Mouse (Mus musculus) stomach, embryonic 14.5 days (tissue): ENCODE data around the gene Ttyh1. TPM values are rescaled to one million over a fixed set of nuclear protein-coding genes. Genes with fewer than 3 reads are reported as not detected.
A peak's percentile ranks its signal among the peaks of the same experiment; 100 is the strongest.

Experiments used
- ATAC-seq: fragments of 200-750 bp; cut with Nextera tagmentation; 2 replicates; pipeline ENCODE4 v1.8.0; 2017; ENCODE audit warnings: low read depth, moderate TSS enrichment; ENCODE audit not compliant: insufficient number of reproducible peaks, insufficient read depth, low FRiP score
- H3K27ac ChIP-seq: fragments of 300-500 bp; sonication (generic); 2 replicates; pipeline ENCODE4 v1.5.1; 2014; ENCODE audit warnings: mild to moderate bottlenecking, low read length, moderate library complexity, mixed read lengths
- H3K27me3 ChIP-seq: fragments of 300-500 bp; sonication (generic); 2 replicates; pipeline ENCODE4 v1.6.1; 2014; ENCODE audit warnings: low read length, control low read depth, mixed read lengths; ENCODE audit not compliant: control insufficient read depth, insufficient read depth
- H3K36me3 ChIP-seq: fragments of 300-500 bp; sonication (generic); 2 replicates; pipeline ENCODE4 v1.6.1; 2014; ENCODE audit warnings: mild to moderate bottlenecking, control low read depth, low read length, moderate library complexity, mixed read lengths; ENCODE audit not compliant: control insufficient read depth, insufficient read depth
- H3K4me1 ChIP-seq: fragments of 300-500 bp; sonication (generic); 2 replicates; pipeline ENCODE4 v1.6.1; 2014; ENCODE audit warnings: low read length, control low read depth, mixed read lengths; ENCODE audit not compliant: control insufficient read depth, insufficient read depth
- H3K4me2 ChIP-seq: fragments of 300-500 bp; sonication (generic); replicated peaks from 2 replicates; pipeline ENCODE4 v1.6.1; 2014; ENCODE audit warnings: low read depth, low read length, control low read depth
- H3K4me3 ChIP-seq: fragments of 300-500 bp; sonication (generic); 2 replicates; pipeline ENCODE4 v1.5.1; 2014; ENCODE audit warnings: low read depth, low read length, control low read depth
- H3K9ac ChIP-seq: fragments of 300-500 bp; sonication (generic); replicated peaks from 2 replicates; pipeline ENCODE4 v1.6.1; 2014; ENCODE audit warnings: low read depth, mild to moderate bottlenecking, control low read depth, low read length, moderate library complexity, mixed read lengths
- H3K9me3 ChIP-seq: fragments of 300-500 bp; sonication (generic); 2 replicates; pipeline ENCODE4 v1.6.1; 2016; ENCODE audit warnings: low read depth, low read length, control low read depth; ENCODE audit not compliant: control insufficient read depth
- WGBS: fragments of 180-500 bp; shearing (Covaris S2); extraction: QIAGEN DNeasy Blood & Tissue Kit; methylation state at CpG from one replicate; pipeline ENCODE4 v1.1.7; 2014; 5-methylcytosine and 5-hydroxymethylcytosine counted together
- polyA plus RNA-seq: library from polyadenylated mRNA; unstranded; fragments of >200 nt; fragmentation: Nextera tagmentation; extraction: Ambion mirVana; gene quantifications from 2 replicates; pipeline ENCODE4 v1.2.1, GENCODE M21; 2014

Ttyh1 gene
- polyA plus RNA-seq: 8.2 TPM in 2 replicates

GRCm38 (mm10) chr7:4119344-4119902, at the start of gene Ttyh1:
Gene Ttyh1 (plus strand): TSS chr7:4119408.
- H3K36me3 ChIP-seq: no peaks in the 10 kb centered on the region
- 0 out of 2 replicates have a peak, but pooled peaks have one; percentile 40 for ATAC-seq
- H3K4me3 ChIP-seq: peak within 1 kb of the TSS; percentile 39
- H3K27me3 ChIP-seq: 0 out of 2 replicates have a peak, but pooled peaks cover 11% of the 10 kb centered on the region
- WGBS: under 1% methylated on average over 30 of the region's 37 CpGs
- 0 out of 2 replicates have a peak within 1 kb of the TSS, but pooled peaks have one; percentile 33 for H3K9ac ChIP-seq
- peaks cover 7% of the 10 kb centered on the region; the same call in 1 of the 2 replicates for H3K4me1 ChIP-seq
- H3K27ac ChIP-seq: no peak within 1 kb of the TSS
- no peaks in the 10 kb centered on the region for H3K9me3 ChIP-seq
- peak within 1 kb of the TSS; percentile 68 for H3K4me2 ChIP-seq

- 83% methylated on average over 6 of the region's 6 CpGs for WGBS
- no peak overlapping the region for H3K9ac ChIP-seq
- H3K27me3 ChIP-seq: no peaks in the 10 kb centered on the region
- no peak overlapping the region for H3K4me3 ChIP-seq
- no peak for ATAC-seq
- no peaks in the 10 kb centered on the region for H3K36me3 ChIP-seq
- H3K4me1 ChIP-seq: no peaks in the 10 kb centered on the region
- H3K27ac ChIP-seq: no peak overlapping the region
- H3K9me3 ChIP-seq: no peaks in the 10 kb centered on the region
- H3K4me2 ChIP-seq: no peak overlapping the region
Observed at GRCm38 (mm10) chr7:4071066-4071465, 48.1 kb upstream of the Ttyh1 start.

GRCm38 (mm10) chr7:4073144-4073543, 46.1 kb upstream of the Ttyh1 start:
- WGBS: 68% methylated on average over 3 of the region's 3 CpGs
- ATAC-seq: no peak
- Histone ChIP-seq H3K27ac (no peak overlapping the region), H3K27me3 (no peaks in the 10 kb centered on the region), H3K36me3 (no peaks in the 10 kb centered on the region), H3K4me3 (no peak overlapping the region), H3K4me1 (no peaks in the 10 kb centered on the region), H3K4me2 (no peak overlapping the region), H3K9me3 (no peaks in the 10 kb centered on the region), H3K9ac (no peak overlapping the region)

- Histone ChIP-seq H3K4me1 (0 out of 2 replicates have a peak, but pooled peaks cover 7% of the 10 kb centered on the region), H3K9ac (no peak overlapping the region), H3K27ac (no peak overlapping the region), H3K4me3 (no peak overlapping the region), H3K36me3 (no peaks in the 10 kb centered on the region), H3K4me2 (no peak overlapping the region), H3K27me3 (no peaks in the 10 kb centered on the region), H3K9me3 (no peaks in the 10 kb centered on the region)
- WGBS: 81% methylated on average over 7 of the region's 7 CpGs
- ATAC-seq: no peak
Observed at GRCm38 (mm10) chr7:4079511-4079910, 39.7 kb upstream of the Ttyh1 start.

GRCm38 (mm10) chr7:4080552-4080951, 38.7 kb upstream of the Ttyh1 start:
- Histone ChIP-seq H3K4me3 (no peak overlapping the region), H3K4me1 (0 out of 2 replicates have a peak, but pooled peaks cover 7% of the 10 kb centered on the region), H3K36me3 (no peaks in the 10 kb centered on the region), H3K4me2 (no peak overlapping the region), H3K27me3 (no peaks in the 10 kb centered on the region), H3K27ac (no peak overlapping the region), H3K9me3 (no peaks in the 10 kb centered on the region), H3K9ac (no peak overlapping the region)
- no peak for ATAC-seq
- WGBS: 77% methylated on average over 4 of the region's 4 CpGs

- ATAC-seq: no peak; the same call in 1 of the 2 replicates
- Histone ChIP-seq H3K4me3 (no peak overlapping the region), H3K36me3 (no peaks in the 10 kb centered on the region), H3K9ac (no peak overlapping the region), H3K27ac (no peak overlapping the region), H3K4me1 (0 out of 2 replicates have a peak, but pooled peaks cover 7% of the 10 kb centered on the region), H3K4me2 (no peak overlapping the region), H3K9me3 (no peaks in the 10 kb centered on the region), H3K27me3 (no peaks in the 10 kb centered on the region)
Observed at GRCm38 (mm10) chr7:4081706-4082105, 37.5 kb upstream of the Ttyh1 start.

- H3K27me3 ChIP-seq: no peaks in the 10 kb centered on the region
- peak; percentile 28; the same call in 1 of the 2 replicates for ATAC-seq
- 0 out of 2 replicates have a peak, but pooled peaks cover 7% of the 10 kb centered on the region for H3K4me1 ChIP-seq
- H3K9me3 ChIP-seq: no peaks in the 10 kb centered on the region
- H3K27ac ChIP-seq: peak overlapping the region; percentile 61; the same call in 1 of the 2 replicates
- 9% methylated on average over 2 of the region's 2 CpGs for WGBS
- no peaks in the 10 kb centered on the region for H3K36me3 ChIP-seq
- no peak overlapping the region for H3K9ac ChIP-seq
- H3K4me2 ChIP-seq: no peak overlapping the region
- H3K4me3 ChIP-seq: no peak overlapping the region
Observed at GRCm38 (mm10) chr7:4082804-4083203, 36.4 kb upstream of the Ttyh1 start.

GRCm38 (mm10) chr7:4084161-4084560, 35.0 kb upstream of the Ttyh1 start:
- no peak overlapping the region for H3K4me3 ChIP-seq
- H3K27ac ChIP-seq: no peak overlapping the region
- no peaks in the 10 kb centered on the region for H3K9me3 ChIP-seq
- no peaks in the 10 kb centered on the region for H3K36me3 ChIP-seq
- no peak overlapping the region for H3K4me2 ChIP-seq
- H3K9ac ChIP-seq: no peak overlapping the region
- 74% methylated on average over 6 of the region's 6 CpGs for WGBS
- no peaks in the 10 kb centered on the region for H3K27me3 ChIP-seq
- ATAC-seq: no peak
- H3K4me1 ChIP-seq: 0 out of 2 replicates have a peak, but pooled peaks cover 7% of the 10 kb centered on the region

GRCm38 (mm10) chr7:4085562-4085961, 33.6 kb upstream of the Ttyh1 start:
- Histone ChIP-seq H3K9me3 (no peaks in the 10 kb centered on the region), H3K27ac (no peak overlapping the region), H3K9ac (no peak overlapping the region), H3K4me2 (no peak overlapping the region), H3K27me3 (no peaks in the 10 kb centered on the region), H3K36me3 (no peaks in the 10 kb centered on the region), H3K4me3 (no peak overlapping the region), H3K4me1 (0 out of 2 replicates have a peak, but pooled peaks cover 7% of the 10 kb centered on the region)
- no peak for ATAC-seq
